Comparison of ENCODE assay signal across 8 mouse cellular contexts in genomic region chr8:69749544-69750454, GRCm38 (mm10). TPM values are rescaled to one million over a fixed set of nuclear protein-coding genes. Genes with fewer than 3 reads are reported as not detected.
DNase-seq lines count a peak whose midpoint lies in the region; ATAC-seq and TF ChIP-seq lines count a peak whose summit lies in the region.

TSS of gene Zfp963 (minus strand) at chr8:69749970.

- no peaks in the 10 kb centered on the region for H3K27me3 ChIP-seq in G1E (ENCODE audit: insufficient read depth, low read length)
- no peaks in the 10 kb centered on the region for H3K27me3 ChIP-seq in forebrain, embryonic 16.5 days (replicated peaks; ENCODE audit: control insufficient read depth, insufficient read depth, low read length)
- no peaks in the 10 kb centered on the region for H3K27me3 ChIP-seq in lung, embryonic 14.5 days (ENCODE audit: insufficient read depth, low read length)
- H3K27me3 ChIP-seq in thymus, adult 2 months (ENCODE audit: control insufficient read depth, insufficient read depth, low read length), result no peaks in the 10 kb centered on the region

- peak within 1 kb of the TSS; percentile 97 for H3K9ac ChIP-seq in forebrain, embryonic 16.5 days (replicated peaks; ENCODE audit: low read depth, low read length)
- peak within 1 kb of the TSS; percentile 91 for H3K9ac ChIP-seq in lung, embryonic 14.5 days

- H3K4me3 ChIP-seq in G1E (ENCODE audit: low read depth, low read length), result peak within 1 kb of the TSS; percentile 94
- peak within 1 kb of the TSS; percentile 86 for H3K4me3 ChIP-seq in forebrain, embryonic 16.5 days (replicated peaks; ENCODE audit: low read length)
- peak within 1 kb of the TSS; percentile 87 for H3K4me3 ChIP-seq in layer of hippocampus, adult 2 months
- H3K4me3 ChIP-seq in lung, embryonic 14.5 days (ENCODE audit: low read depth, low read length), result peak within 1 kb of the TSS; percentile 67
- peak within 1 kb of the TSS; percentile 88 for H3K4me3 ChIP-seq in olfactory bulb, adult 2 months (ENCODE audit: insufficient read depth, low read depth, low read length)
- H3K4me3 ChIP-seq in thymus, adult 2 months (ENCODE audit: control insufficient read depth, insufficient read depth, low read length), result peak within 1 kb of the TSS; percentile 64

- H3K9me3 ChIP-seq in G1E (replicated peaks), result no peaks in the 10 kb centered on the region
- H3K9me3 ChIP-seq in forebrain, embryonic 16.5 days (ENCODE audit: control insufficient read depth, low read length), result no peaks in the 10 kb centered on the region
- H3K9me3 ChIP-seq in lung, embryonic 14.5 days (ENCODE audit: low read depth, low read length), result no peaks in the 10 kb centered on the region

- H3K4me2 ChIP-seq in forebrain, embryonic 16.5 days (ENCODE audit: low read length), result peak within 1 kb of the TSS; percentile 67
- H3K4me2 ChIP-seq in lung, embryonic 14.5 days, result peak within 1 kb of the TSS; percentile 61

- peaks cover 16% of the 10 kb centered on the region for H3K4me1 ChIP-seq in G1E (ENCODE audit: insufficient read depth, low read depth, low read length)
- peaks cover 10% of the 10 kb centered on the region for H3K4me1 ChIP-seq in forebrain, embryonic 16.5 days (replicated peaks; ENCODE audit: control insufficient read depth, insufficient read depth, low read length)
- H3K4me1 ChIP-seq in lung, embryonic 14.5 days (ENCODE audit: insufficient read depth), result 0 out of 2 replicates have a peak, but pooled peaks cover 4% of the 10 kb centered on the region
- 0 out of 2 replicates have a peak, but pooled peaks cover 5% of the 10 kb centered on the region for H3K4me1 ChIP-seq in olfactory bulb, adult 2 months (ENCODE audit: control insufficient read depth, insufficient read depth, low read length)
- peaks cover 5% of the 10 kb centered on the region for H3K4me1 ChIP-seq in thymus, adult 2 months (replicated peaks; ENCODE audit: control insufficient read depth, insufficient read depth, low read length)

- ATAC-seq in G1E (ENCODE audit: extremely low read depth, insufficient number of reproducible peaks, low FRiP score, poor library complexity, severe bottlenecking), result peak; percentile 96
- peak; percentile 98 for ATAC-seq in forebrain, embryonic 16.5 days
- peak; percentile 100 for ATAC-seq in lung, embryonic 14.5 days (ENCODE audit: insufficient read depth)

- intact Hi-C loops in heart, postnatal 36 days (cut with DNase I), result loop anchor here (2.0 kb wide), 2 partner anchors 25 to 31 kb away; partner anchors contain the start of gene Gm20422

- TF ChIP-seq POLR2A in olfactory bulb, adult 2 months (IDR thresholded peaks at IDR 0.05; ENCODE audit: insufficient read depth, low read depth, low read length), result peak; percentile 99
- TF ChIP-seq POLR2A in thymus, adult 2 months (IDR thresholded peaks at IDR 0.05; ENCODE audit: control insufficient read depth, extremely low read depth, insufficient read depth, low read length, poor library complexity), result peak; percentile 98

- no peak for TF ChIP-seq CTCF in G1E (IDR thresholded peaks at IDR 0.05; ENCODE audit: low read depth, low read length)
- no peak; the same call in 1 of the 2 replicates for TF ChIP-seq CTCF in layer of hippocampus, adult 2 months (conservative IDR thresholded peaks at IDR 0.05)
- no peak for TF ChIP-seq CTCF in lung, embryonic 14.5 days (IDR thresholded peaks at IDR 0.05; ENCODE audit: low read depth)
- TF ChIP-seq CTCF in olfactory bulb, adult 2 months (IDR thresholded peaks at IDR 0.05; ENCODE audit: insufficient read depth, low read depth, low read length), result no peak
- TF ChIP-seq CTCF in thymus, adult 2 months (IDR thresholded peaks at IDR 0.05; ENCODE audit: borderline replicate concordance, control insufficient read depth, extremely low read depth, insufficient read depth, low read length, poor library complexity), result peak; percentile 66; the same call in 1 of the 2 replicates

- DNase-seq in G1E (ENCODE audit: low spot score), result peak; percentile 91
- peak; percentile 95 to 98 for DNase-seq in cerebellum, adult 18-20 months
- peak; percentile 98 for DNase-seq in heart, postnatal 36 days
- DNase-seq in layer of hippocampus, adult 2 months (ENCODE audit: low spot score in 2 of 2), result peak; percentile 93 to 95
- peak; percentile 98 for DNase-seq in lung, embryonic 14.5 days
- peak; percentile 98 for DNase-seq in thymus, adult 2 months

- H3K36me3 ChIP-seq in G1E (replicated peaks), result peaks cover 16% of the 10 kb centered on the region
- H3K36me3 ChIP-seq in forebrain, embryonic 16.5 days (ENCODE audit: control insufficient read depth, insufficient read depth), result no peaks in the 10 kb centered on the region
- H3K36me3 ChIP-seq in lung, embryonic 14.5 days (ENCODE audit: insufficient read depth), result 0 out of 2 replicates have a peak, but pooled peaks cover 5% of the 10 kb centered on the region
- no peaks in the 10 kb centered on the region for H3K36me3 ChIP-seq in thymus, adult 2 months (ENCODE audit: control insufficient read depth, insufficient read depth, low read length)

- WGBS in forebrain, embryonic 16.5 days, result 3% methylated on average over 48 of the region's 48 CpGs
- WGBS in lung, embryonic 14.5 days, result 2% methylated on average over 48 of the region's 48 CpGs
- 2% methylated on average over 48 of the region's 48 CpGs for WGBS in olfactory bulb, adult 2 months
- 6% methylated on average over 48 of the region's 48 CpGs for WGBS in thymus, adult 2 months

- peak within 1 kb of the TSS; percentile 99 for H3K27ac ChIP-seq in forebrain, embryonic 16.5 days (ENCODE audit: low read length)
- H3K27ac ChIP-seq in layer of hippocampus, adult 2 months, result peak within 1 kb of the TSS; percentile 99
- peak within 1 kb of the TSS; percentile 99 for H3K27ac ChIP-seq in lung, embryonic 14.5 days (ENCODE audit: low read depth)
- H3K27ac ChIP-seq in olfactory bulb, adult 2 months (ENCODE audit: insufficient read depth, low read depth, low read length), result peak within 1 kb of the TSS; percentile 96
- H3K27ac ChIP-seq in thymus, adult 2 months (ENCODE audit: control insufficient read depth, insufficient read depth, low read length), result peak within 1 kb of the TSS; percentile 54

RNA-seq across cellular contexts. Expression of gene Zfp963, which starts in this region (rescaled TPM):
- 13.4 and 16.4 TPM in 2 replicates for total RNA-seq in G1E (2014; fragmentation: Nextera tagmentation)
- total RNA-seq in G1E (2017), result 6.7 and 7.5 TPM in 2 replicates
- polyA plus RNA-seq in G1E (2012), result 0.45 and 0.51 TPM in 2 replicates
- polyA plus RNA-seq in forebrain, embryonic 16.5 days (2015; fragmentation: Nextera tagmentation; extraction: Ambion mirVana), result 9.6 and 10.0 TPM in 2 replicates
- total RNA-seq in heart, postnatal 36 days (2021), result 1 to 10 TPM; 2.0 to 2.2 TPM
- total RNA-seq in layer of hippocampus, adult 2 months (2021), result 1 to 10 TPM; 4.3 to 5.1 TPM
- 5.6 and 5.8 TPM in 2 replicates for polyA plus RNA-seq in lung, embryonic 14.5 days (2014; fragmentation: Nextera tagmentation; extraction: Ambion mirVana)
- not detected in 2 replicates for polyA plus RNA-seq in olfactory bulb, adult 2 months (2012; ENCODE audit: insufficient read depth, insufficient read length, low replicate concordance, missing spikeins)
- 2.1 and 3.3 TPM in 2 replicates for polyA plus RNA-seq in thymus, adult 2 months (2012; rRNA removed)

Comparison
In these comparisons a context has a peak if more than half of its experiments do, and no peak if none do; other contexts are left out.
1. Peak in every context shown above with its lines: DNase-seq, ATAC-seq, H3K4me3 ChIP-seq and H3K27ac ChIP-seq.